Mouse (Mus musculus) right cerebral cortex, postnatal 25 days (tissue): ENCODE measurements around the gene Trim52.
"Not testable (repeated sequence)": the region's sequence is repeated elsewhere in the genome, so short reads cannot be mapped to it uniquely, and the experiment has no call there.

ENCODE experiments used
- DNase-seq: peaks from one replicate; pipeline ENCODE4 v3.0.0; 2022

Trim52 gene

GRCm38 (mm10) chr14:106105980-106106379 is at the start of gene Trim52:
TSS of gene Trim52 (plus strand) at chr14:106106198.
- DNase-seq: no peak

- DNase-seq: no peak
Observed at GRCm38 (mm10) chr14:106072608-106073007, 33.4 kb upstream of the Trim52 start.

- DNase-seq: no peak
Observed at GRCm38 (mm10) chr14:106075181-106076064, 30.6 kb upstream of the Trim52 start.

- DNase-seq: no peak
Observed at GRCm38 (mm10) chr14:106088480-106089037, 17.4 kb upstream of the Trim52 start.

- no peak for DNase-seq
Observed at GRCm38 (mm10) chr14:106096816-106097215, 9.2 kb upstream of the Trim52 start.

GRCm38 (mm10) chr14:106100858-106101257 is 5.1 kb upstream of the Trim52 start:
- DNase-seq: no peak

GRCm38 (mm10) chr14:106106425-106106824 is 427 bp downstream of the Trim52 start:
- no peak for DNase-seq

- DNase-seq: no peak
Observed at GRCm38 (mm10) chr14:106119371-106119770, 13.4 kb downstream of the Trim52 start.

GRCm38 (mm10) chr14:106136272-106136671 is 30.3 kb downstream of the Trim52 start:
- DNase-seq: no peak

- DNase-seq: no peak
Observed at GRCm38 (mm10) chr14:106151188-106151587, 45.2 kb downstream of the Trim52 start.

- no peak for DNase-seq
Observed at GRCm38 (mm10) chr14:106154879-106155576, 49.0 kb downstream of the Trim52 start.

GRCm38 (mm10) chr14:106156533-106156932 is 50.5 kb downstream of the Trim52 start:
- no peak for DNase-seq

- no peak for DNase-seq
Observed at GRCm38 (mm10) chr14:106162331-106162730, 56.3 kb downstream of the Trim52 start.

GRCm38 (mm10) chr14:106163196-106163595 is 57.2 kb downstream of the Trim52 start:
- DNase-seq: no peak

- DNase-seq: not testable (repeated sequence)
Observed at GRCm38 (mm10) chr14:106163933-106164332, 57.9 kb downstream of the Trim52 start.

GRCm38 (mm10) chr14:106176879-106177278 is 70.9 kb downstream of the Trim52 start:
- DNase-seq: no peak

GRCm38 (mm10) chr14:106178245-106178644 is 72.2 kb downstream of the Trim52 start:
- DNase-seq: no peak

GRCm38 (mm10) chr14:106179102-106179727 is 73.2 kb downstream of the Trim52 start:
- DNase-seq: no peak

GRCm38 (mm10) chr14:106179728-106180125 is 73.7 kb downstream of the Trim52 start:
- DNase-seq: no peak

- DNase-seq: no peak
Observed at GRCm38 (mm10) chr14:106180616-106181015, 74.6 kb downstream of the Trim52 start.

- no peak for DNase-seq
Observed at GRCm38 (mm10) chr14:106183985-106184384, 78.0 kb downstream of the Trim52 start.
